Mouse (Mus musculus) left cerebral cortex, adult 11 months (tissue): Measurements from ENCODE around the gene Hist1h1e.
"Not testable (repeated sequence)": the region's sequence is repeated elsewhere in the genome, so short reads cannot be mapped to it uniquely, and the experiment has no call there.

Experiments
- DNase-seq: peaks from one replicate; pipeline ENCODE4 v3.0.0; 2022; ENCODE audit warnings: low spot score

Gene Hist1h1e

DNA sequence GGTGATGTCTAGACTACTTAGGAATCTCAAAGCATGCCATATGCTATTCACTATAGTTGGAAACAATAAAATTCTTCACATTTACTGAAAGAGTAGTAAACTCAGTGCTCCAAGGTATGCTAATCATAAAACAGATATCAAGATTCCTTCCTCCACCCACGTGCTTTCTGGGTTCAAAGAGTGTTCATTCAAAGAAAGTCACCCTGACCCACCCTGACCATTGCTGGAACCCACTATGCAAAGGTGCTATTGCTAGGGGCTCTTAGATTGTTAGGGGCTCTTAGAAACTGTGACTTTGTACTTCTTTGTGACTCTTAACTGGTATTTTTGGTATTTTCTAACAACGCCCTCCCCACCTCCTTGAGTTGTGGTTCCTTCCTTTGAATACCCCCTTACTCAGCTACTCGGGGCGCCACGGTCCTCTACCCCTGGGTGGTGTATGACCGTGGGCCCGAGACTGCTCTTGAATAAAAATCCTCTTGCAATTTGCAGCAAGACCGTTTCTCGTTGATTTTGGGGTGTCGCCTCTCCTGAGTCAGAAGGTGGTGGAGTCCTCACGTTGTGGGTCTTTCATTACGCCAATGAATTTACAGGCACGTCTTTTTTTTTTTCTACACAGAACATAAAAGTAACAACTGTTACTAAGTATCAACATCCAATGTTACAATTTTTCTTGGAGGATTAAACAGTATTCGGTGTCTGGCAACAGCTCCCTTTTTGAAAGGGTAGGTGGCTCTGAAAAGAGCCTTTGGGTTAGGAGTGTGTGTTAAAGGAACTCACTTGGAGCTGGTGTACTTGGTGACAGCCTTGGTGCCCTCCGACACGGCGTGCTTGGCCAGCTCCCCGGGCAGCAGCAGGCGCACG lies 49.1 kb downstream of the Hist1h1e start:
- DNase-seq = not testable (repeated sequence)

- no peak for DNase-seq
These were observed 49.9 kb downstream of the Hist1h1e start for GRCm38 (mm10) chr13:23572218-23573033.

- DNase-seq = not testable (repeated sequence)
These were observed 50.7 kb downstream of the Hist1h1e start for GRCm38 (mm10) chr13:23571504-23572217.

- DNase-seq = peak; percentile 88
These were observed 51.3 kb downstream of the Hist1h1e start, which contains the start of the genes Hist1h2ae and Hist1h2bg for GRCm38 (mm10) chr13:23571022-23571503. Hist1h2ae (minus strand) TSS chr13:23571220. Hist1h2bg (plus strand) TSS chr13:23571396.
